Mouse (Mus musculus): ENCODE measurements around the gene Npdc1. TPM values are rescaled to one million over a fixed set of nuclear protein-coding genes. Genes with fewer than 3 reads are reported as not detected.
A peak's percentile ranks its signal among the peaks of the same experiment; 100 is the strongest.
"Not testable (repeated sequence)": the region's sequence is repeated elsewhere in the genome, so short reads cannot be mapped to it uniquely, and the experiment has no call there.

Npdc1 gene
- polyA plus RNA-seq, 1 experiment from 2014 or later: 19.5 TPM

GRCm38 (mm10) chr2:25402972-25403601 lies 3.9 kb downstream of the Npdc1 start:
- H3K4me1 ChIP-seq (ENCODE audit: insufficient read depth): no peaks in the 10 kb centered on the region
- peak overlapping the region; percentile 49 for H3K9ac ChIP-seq
- DNase-seq (peak; percentile 45), ATAC-seq (ENCODE audit: insufficient read depth) (0 out of 2 replicates have a peak, but pooled peaks have one; percentile 26)
- H3K4me2 ChIP-seq: peak overlapping the region; percentile 65
- H3K36me3 ChIP-seq (ENCODE audit: insufficient read depth): no peaks in the 10 kb centered on the region
- no peak overlapping the region for H3K27ac ChIP-seq (ENCODE audit: low read depth)
- peaks cover 61% of the 10 kb centered on the region for H3K27me3 ChIP-seq (ENCODE audit: insufficient read depth, low read length)
- WGBS: under 1% methylated on average over 54 of the region's 54 CpGs
- H3K9me3 ChIP-seq (ENCODE audit: low read depth, low read length): no peaks in the 10 kb centered on the region
- peak overlapping the region; percentile 49 for H3K4me3 ChIP-seq (ENCODE audit: low read depth, low read length)
- TF ChIP-seq CTCF (IDR thresholded peaks at IDR 0.05; ENCODE audit: low read depth): no peak

- Histone ChIP-seq H3K4me3 (ENCODE audit: low read depth, low read length) (no peak overlapping the region), H3K9me3 (ENCODE audit: low read depth, low read length) (no peaks in the 10 kb centered on the region), H3K36me3 (ENCODE audit: insufficient read depth) (no peaks in the 10 kb centered on the region), H3K27ac (ENCODE audit: low read depth) (no peak overlapping the region), H3K4me2 (no peak overlapping the region), H3K9ac (no peak overlapping the region), H3K27me3 (ENCODE audit: insufficient read depth, low read length) (peaks cover 56% of the 10 kb centered on the region), H3K4me1 (ENCODE audit: insufficient read depth) (no peaks in the 10 kb centered on the region)
- no peak for ATAC-seq (ENCODE audit: insufficient read depth)
- no peak for DNase-seq
- 78% methylated on average over 4 of the region's 4 CpGs for WGBS
- no peak for TF ChIP-seq CTCF (IDR thresholded peaks at IDR 0.05; ENCODE audit: low read depth)
Observed at GRCm38 (mm10) chr2:25403994-25404393, 4.8 kb downstream of the Npdc1 start.

- no peaks in the 10 kb centered on the region for H3K36me3 ChIP-seq (ENCODE audit: insufficient read depth)
- DNase-seq (no peak), ATAC-seq (ENCODE audit: insufficient read depth) (no peak)
- H3K9ac ChIP-seq: no peak overlapping the region
- peaks cover 7% of the 10 kb centered on the region for H3K27me3 ChIP-seq (ENCODE audit: insufficient read depth, low read length)
- H3K4me3 ChIP-seq (ENCODE audit: low read depth, low read length): no peak overlapping the region
- no peak overlapping the region for H3K4me2 ChIP-seq
- no peak overlapping the region for H3K27ac ChIP-seq (ENCODE audit: low read depth)
- H3K4me1 ChIP-seq (ENCODE audit: insufficient read depth): no peaks in the 10 kb centered on the region
- no peak for TF ChIP-seq CTCF (IDR thresholded peaks at IDR 0.05; ENCODE audit: low read depth)
- WGBS: 68% methylated on average over 10 of the region's 10 CpGs
- no peaks in the 10 kb centered on the region for H3K9me3 ChIP-seq (ENCODE audit: low read depth, low read length)
Observed at GRCm38 (mm10) chr2:25408908-25409307, 9.8 kb downstream of the Npdc1 start.

- H3K36me3 ChIP-seq (ENCODE audit: insufficient read depth); H3K9ac ChIP-seq; ATAC-seq (ENCODE audit: insufficient read depth); H3K27ac ChIP-seq (ENCODE audit: low read depth); H3K4me3 ChIP-seq (ENCODE audit: low read depth, low read length); DNase-seq; H3K27me3 ChIP-seq (ENCODE audit: insufficient read depth, low read length); H3K9me3 ChIP-seq (ENCODE audit: low read depth, low read length); H3K4me1 ChIP-seq (ENCODE audit: insufficient read depth); H3K4me2 ChIP-seq: not testable (repeated sequence)
Observed at GRCm38 (mm10) chr2:25413436-25413835, 14.3 kb downstream of the Npdc1 start.

- H3K27me3 ChIP-seq (ENCODE audit: insufficient read depth, low read length): no peaks in the 10 kb centered on the region; the same call in 1 of the 2 replicates
- H3K9me3 ChIP-seq (ENCODE audit: low read depth, low read length): no peaks in the 10 kb centered on the region
- no peaks in the 10 kb centered on the region for H3K4me1 ChIP-seq (ENCODE audit: insufficient read depth)
- H3K4me2 ChIP-seq: no peak overlapping the region
- 30% methylated on average over 3 of the region's 3 CpGs for WGBS
- H3K4me3 ChIP-seq (ENCODE audit: low read depth, low read length): no peak overlapping the region
- DNase-seq: no peak
- H3K27ac ChIP-seq (ENCODE audit: low read depth): no peak overlapping the region
- no peak for ATAC-seq (ENCODE audit: insufficient read depth)
- no peak overlapping the region for H3K9ac ChIP-seq
- H3K36me3 ChIP-seq (ENCODE audit: insufficient read depth): no peaks in the 10 kb centered on the region
- no peak for TF ChIP-seq CTCF (IDR thresholded peaks at IDR 0.05; ENCODE audit: low read depth)
Observed at GRCm38 (mm10) chr2:25417426-25417825, 18.3 kb downstream of the Npdc1 start.

- H3K4me2 ChIP-seq: no peak overlapping the region
- H3K27me3 ChIP-seq (ENCODE audit: insufficient read depth, low read length): peaks cover 27% of the 10 kb centered on the region
- peak; percentile 74 for TF ChIP-seq CTCF (IDR thresholded peaks at IDR 0.05; ENCODE audit: low read depth)
- H3K4me1 ChIP-seq (ENCODE audit: insufficient read depth): no peaks in the 10 kb centered on the region
- no peaks in the 10 kb centered on the region for H3K9me3 ChIP-seq (ENCODE audit: low read depth, low read length)
- 20% methylated on average over 3 of the region's 3 CpGs for WGBS
- ATAC-seq (ENCODE audit: insufficient read depth): 0 out of 2 replicates have a peak, but pooled peaks have one; percentile 24
- H3K4me3 ChIP-seq (ENCODE audit: low read depth, low read length): no peak overlapping the region
- no peak overlapping the region for H3K27ac ChIP-seq (ENCODE audit: low read depth)
- no peak overlapping the region for H3K9ac ChIP-seq
- H3K36me3 ChIP-seq (ENCODE audit: insufficient read depth): no peaks in the 10 kb centered on the region
- DNase-seq: peak; percentile 71
Observed at GRCm38 (mm10) chr2:25421896-25422295, 22.7 kb downstream of the Npdc1 start.

- peaks cover 27% of the 10 kb centered on the region for H3K27me3 ChIP-seq (ENCODE audit: insufficient read depth, low read length)
- H3K4me2 ChIP-seq: no peak within 1 kb of the TSS
- no peak within 1 kb of the TSS for H3K9ac ChIP-seq
- no peaks in the 10 kb centered on the region for H3K36me3 ChIP-seq (ENCODE audit: insufficient read depth)
- no peak within 1 kb of the TSS for H3K4me3 ChIP-seq (ENCODE audit: low read depth, low read length)
- ATAC-seq (ENCODE audit: insufficient read depth) (no peak), DNase-seq (no peak)
- H3K27ac ChIP-seq (ENCODE audit: low read depth): no peak within 1 kb of the TSS
- no peaks in the 10 kb centered on the region for H3K4me1 ChIP-seq (ENCODE audit: insufficient read depth)
- no peaks in the 10 kb centered on the region for H3K9me3 ChIP-seq (ENCODE audit: low read depth, low read length)
- WGBS: 54% methylated on average over 17 of the region's 17 CpGs
- TF ChIP-seq CTCF (IDR thresholded peaks at IDR 0.05; ENCODE audit: low read depth): no peak
Observed at GRCm38 (mm10) chr2:25422587-25423410, 23.6 kb downstream of the Npdc1 start, which contains the start of gene Fut7. Gene Fut7 (plus strand): TSS chr2:25423267.
